Mouse (Mus musculus): Measurements from ENCODE around the gene Pmfbp1. TPM values are rescaled to one million over a fixed set of nuclear protein-coding genes. Genes with fewer than 3 reads are reported as not detected.
A peak's percentile ranks its signal among the peaks of the same experiment; 100 is the strongest.

The Pmfbp1 gene
- polyA plus RNA-seq, 1 experiment: not detected

DNA sequence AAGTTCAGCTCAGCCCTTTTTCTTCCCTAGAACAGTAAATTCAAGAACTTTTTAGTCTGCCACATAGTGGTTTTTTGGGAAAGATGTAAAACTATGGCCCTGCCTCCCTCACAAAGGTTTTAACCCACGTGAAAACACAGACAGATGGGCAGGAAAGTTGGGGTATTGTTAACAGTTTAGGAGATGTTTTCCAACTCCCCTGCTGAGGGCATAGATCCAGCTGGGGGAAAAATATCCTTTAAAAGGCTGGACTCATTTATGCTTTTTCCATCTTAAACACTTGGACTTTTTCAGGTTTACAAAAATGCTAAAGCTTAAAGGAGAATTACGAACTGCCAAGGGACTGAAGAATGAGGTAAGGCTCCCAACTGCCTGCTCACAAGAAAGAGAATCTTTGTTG lies 774 bp downstream of the Pmfbp1 start:
- WGBS: 57% methylated on average over 2 of the region's 2 CpGs
- no peak for DNase-seq (ENCODE audit: low read depth, low spot score)

DNA sequence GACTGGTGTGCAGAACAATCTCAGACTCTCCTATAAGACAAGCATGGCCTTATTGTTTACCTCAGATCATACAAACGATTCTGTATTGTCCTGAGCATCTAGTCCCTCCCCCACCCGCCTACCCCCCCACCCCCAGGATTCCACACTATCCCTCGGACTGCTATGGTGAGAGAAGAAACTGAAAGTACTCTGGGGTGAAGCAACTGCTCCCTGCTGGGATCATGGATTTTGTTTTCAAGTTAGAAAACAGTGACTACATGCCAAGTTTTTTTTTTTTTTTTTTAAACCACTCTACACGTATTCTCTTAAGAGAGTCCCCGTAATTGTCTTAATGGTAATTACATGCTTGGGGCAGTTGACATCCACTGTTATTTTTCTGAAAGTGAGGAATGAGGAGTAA lies 3.6 kb downstream of the Pmfbp1 start:
- no peak for DNase-seq (ENCODE audit: low read depth, low spot score)
- WGBS: 56% methylated on average over 5 of the region's 5 CpGs

- 80% methylated on average over 16 of the region's 16 CpGs for WGBS
- no peak for DNase-seq (ENCODE audit: low read depth, low spot score)
These were observed 5.3 kb downstream of the Pmfbp1 start for GRCm38 (mm10) chr8:109499009-109499717.

DNA sequence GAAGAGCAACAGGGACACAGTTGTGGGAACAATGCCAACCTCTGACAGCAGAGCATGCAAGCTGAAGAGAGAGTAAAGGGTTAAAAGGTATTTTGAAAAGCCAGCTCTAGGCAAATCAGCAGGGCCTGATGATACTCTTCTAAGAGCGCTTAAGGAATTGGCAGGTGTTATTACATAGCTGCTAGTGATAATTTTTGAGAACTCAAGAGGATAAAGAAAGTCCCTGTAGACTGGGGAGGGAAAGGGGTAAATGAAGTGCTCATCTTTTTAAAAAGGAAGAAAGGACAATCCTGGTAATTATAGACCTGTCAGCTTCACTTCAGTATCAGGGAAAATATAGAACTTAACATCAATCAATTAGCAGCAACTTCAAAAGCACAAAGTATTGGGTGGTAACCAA lies 9.7 kb downstream of the Pmfbp1 start:
- WGBS: 79% methylated on average over 1 of the region's 1 CpGs
- DNase-seq (ENCODE audit: low read depth, low spot score): no peak

DNA sequence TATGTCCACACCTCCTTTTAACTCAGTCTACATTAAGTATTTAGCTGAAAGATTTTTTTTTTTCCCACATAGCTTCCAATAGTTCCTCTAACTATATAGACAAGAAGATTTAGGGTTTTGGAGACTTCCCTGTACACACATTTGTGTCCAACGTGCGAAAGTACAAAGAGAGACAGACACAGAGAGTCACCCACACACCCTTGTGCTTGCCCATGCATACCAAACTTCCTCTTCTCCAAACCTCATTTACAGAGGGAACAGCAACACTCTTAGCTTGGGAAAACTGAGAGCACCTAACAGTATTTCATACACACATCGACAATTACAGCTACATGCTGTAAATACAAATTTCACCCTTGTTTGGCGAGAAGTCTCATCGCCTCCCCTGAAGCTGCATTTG lies 11.7 kb downstream of the Pmfbp1 start:
- WGBS: 87% methylated on average over 5 of the region's 5 CpGs

DNA sequence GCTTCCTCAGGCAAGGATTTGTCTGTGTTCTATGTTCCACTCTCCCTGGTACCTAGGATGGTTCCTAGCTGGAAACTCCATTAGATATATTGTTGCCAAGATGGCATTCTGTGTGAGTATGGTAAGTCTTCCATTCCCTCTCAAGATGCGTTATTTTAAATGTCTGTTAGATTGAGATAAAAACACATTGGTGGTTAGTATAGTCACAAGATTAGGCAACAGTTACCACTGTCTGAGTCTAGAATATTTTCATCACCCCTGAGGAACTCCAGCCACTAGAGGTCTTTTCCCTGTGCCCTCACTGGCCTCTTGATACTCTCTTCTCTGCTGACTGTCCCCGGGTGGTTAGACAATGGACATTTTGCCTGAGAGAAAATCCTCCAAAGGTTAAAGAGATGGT lies 30.2 kb downstream of the Pmfbp1 start:
- DNase-seq (ENCODE audit: low read depth, low spot score): no peak
- 81% methylated on average over 2 of the region's 2 CpGs for WGBS

More for the DNA sequence above, 11.7 kb downstream of the Pmfbp1 start:
- no peak for DNase-seq (ENCODE audit: low read depth, low spot score)

DNA sequence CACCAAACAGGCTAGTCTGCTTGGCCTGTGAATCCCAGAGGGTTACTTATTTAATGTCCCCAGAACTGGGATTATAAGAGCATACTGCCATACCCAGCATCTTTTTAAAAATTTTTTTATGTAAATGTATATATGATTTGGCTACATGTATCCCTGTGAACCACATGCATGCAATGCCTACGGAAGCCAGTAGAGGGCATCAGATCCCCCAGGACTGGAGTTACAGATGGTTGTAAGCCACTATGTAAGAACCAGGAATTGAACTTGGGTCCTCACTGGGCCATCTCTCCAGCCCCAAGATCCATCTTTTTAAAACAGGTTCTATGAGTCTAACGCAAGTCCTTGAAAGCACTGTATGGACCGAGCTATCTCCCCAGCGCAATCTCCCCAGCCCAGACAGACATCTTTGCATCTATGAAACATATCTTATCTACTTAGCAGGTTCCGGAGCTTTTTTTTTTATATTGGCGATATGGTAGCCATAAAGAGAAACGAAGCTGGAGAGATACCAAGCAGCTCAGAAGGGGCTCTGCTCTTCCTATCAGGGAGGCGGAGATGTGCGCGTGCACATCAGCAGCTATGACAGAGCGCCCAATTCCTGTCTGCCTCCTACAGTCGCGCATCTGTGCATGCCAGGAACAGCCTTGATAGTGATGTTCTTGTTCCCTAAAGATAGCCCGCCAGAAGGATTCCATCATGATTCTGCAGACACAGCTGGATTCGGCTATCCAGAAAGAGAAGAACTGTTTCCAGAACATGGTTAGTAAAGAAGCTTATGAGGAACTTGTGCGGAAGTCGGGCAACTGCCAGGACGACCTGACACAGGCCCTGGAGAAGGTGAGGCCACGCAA lies 41.5 kb downstream of the Pmfbp1 start:
- DNase-seq (ENCODE audit: low read depth, low spot score): no peak
- WGBS: 83% methylated on average over 19 of the region's 19 CpGs

- WGBS: 9% methylated on average over 5 of the region's 5 CpGs
- no peak for DNase-seq (ENCODE audit: low read depth, low spot score)
These were observed 42.9 kb downstream of the Pmfbp1 start for GRCm38 (mm10) chr8:109536703-109537102.

- WGBS: 62% methylated on average over 5 of the region's 5 CpGs
- DNase-seq (ENCODE audit: low read depth, low spot score): no peak
These were observed 48.3 kb downstream of the Pmfbp1 start for GRCm38 (mm10) chr8:109542165-109542564.

- DNase-seq (ENCODE audit: low read depth, low spot score): no peak
- WGBS: 64% methylated on average over 8 of the region's 8 CpGs
These were observed 49.1 kb downstream of the Pmfbp1 start for GRCm38 (mm10) chr8:109542748-109543519.

DNA sequence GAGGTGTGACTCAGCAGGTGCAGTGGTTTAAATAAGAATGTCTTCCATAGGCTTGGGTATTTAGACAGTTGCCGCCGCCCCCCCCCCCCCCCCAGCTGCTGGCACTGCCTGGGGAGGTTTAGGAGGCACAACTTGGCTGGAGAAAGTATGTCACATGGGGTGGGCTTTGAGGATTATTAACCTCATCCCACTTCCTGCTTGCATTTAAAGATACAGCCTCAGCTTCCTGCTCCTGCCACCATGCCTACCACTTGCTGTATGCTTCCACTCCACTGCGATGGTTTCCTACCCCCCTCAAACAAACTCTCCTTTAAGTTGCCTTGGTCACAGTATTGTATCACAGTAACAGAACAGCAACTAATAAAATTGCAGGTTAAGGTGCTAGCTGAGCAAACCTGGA lies 50.2 kb downstream of the Pmfbp1 start:
- WGBS: 30% methylated on average over 3 of the region's 3 CpGs
- no peak for DNase-seq (ENCODE audit: low read depth, low spot score)

GRCm38 (mm10) chr8:109551663-109552062 lies 57.8 kb downstream of the Pmfbp1 start:
- WGBS: 51% methylated on average over 3 of the region's 3 CpGs

GRCm38 (mm10) chr8:109563881-109564280 lies 70.1 kb downstream of the Pmfbp1 start:
- WGBS: 67% methylated on average over 2 of the region's 2 CpGs
- no peak for DNase-seq (ENCODE audit: low read depth, low spot score)

More at GRCm38 (mm10) chr8:109551663-109552062, 57.8 kb downstream of the Pmfbp1 start:
- DNase-seq (ENCODE audit: low read depth, low spot score): no peak

DNA sequence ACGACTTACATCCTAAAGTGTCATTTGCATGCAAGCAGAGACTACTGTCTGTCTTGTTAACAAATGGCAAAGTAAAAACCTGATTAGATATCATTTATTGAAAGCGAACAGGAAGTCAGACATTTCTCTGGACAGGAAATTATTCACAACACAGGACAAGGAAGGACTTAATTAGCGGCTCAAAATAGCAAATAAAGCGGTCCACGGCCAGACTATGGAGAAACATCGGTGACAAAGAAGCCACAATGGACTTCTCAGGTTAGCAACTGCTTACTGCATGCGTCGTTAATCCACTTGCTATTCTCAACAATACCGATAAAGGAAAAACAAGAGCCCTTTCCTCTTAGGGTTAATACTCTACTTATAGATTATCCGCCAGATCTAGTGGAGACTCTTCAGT lies 70.9 kb downstream of the Pmfbp1 start:
- DNase-seq (ENCODE audit: low read depth, low spot score): peak; percentile 7
- WGBS: 3% methylated on average over 10 of the region's 10 CpGs

GRCm38 (mm10) chr8:109565498-109566333 lies 71.9 kb downstream of the Pmfbp1 start, which contains the start of the genes Dhx38 and Txnl4b:
Gene Dhx38 (minus strand): TSS chr8:109565861.
Gene Txnl4b (plus strand): TSS chr8:109565892.
- WGBS: under 1% methylated on average over 52 of the region's 52 CpGs
- peak; percentile 100 for DNase-seq (ENCODE audit: low read depth, low spot score)

DNA sequence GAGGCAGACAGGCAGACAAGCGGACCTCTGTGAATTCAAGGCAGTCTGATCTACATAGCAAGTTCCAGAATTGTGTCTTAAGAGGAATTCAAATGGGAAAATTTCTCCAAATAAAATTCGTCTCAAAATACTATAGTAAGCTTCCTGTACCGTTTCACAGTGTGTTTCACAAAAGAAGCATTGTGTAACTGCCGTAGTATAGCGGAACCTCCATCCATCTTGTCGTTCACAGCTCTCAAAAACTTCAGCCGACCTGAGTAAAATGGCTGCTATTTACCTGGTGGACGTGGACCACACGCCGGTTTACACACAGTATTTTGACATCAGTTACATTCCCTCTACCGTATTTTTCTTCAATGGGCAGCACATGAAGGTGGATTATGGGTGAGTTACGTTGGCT lies 77.3 kb downstream of the Pmfbp1 start:
- no peak for DNase-seq (ENCODE audit: low read depth, low spot score)
- 88% methylated on average over 12 of the region's 12 CpGs for WGBS

DNA sequence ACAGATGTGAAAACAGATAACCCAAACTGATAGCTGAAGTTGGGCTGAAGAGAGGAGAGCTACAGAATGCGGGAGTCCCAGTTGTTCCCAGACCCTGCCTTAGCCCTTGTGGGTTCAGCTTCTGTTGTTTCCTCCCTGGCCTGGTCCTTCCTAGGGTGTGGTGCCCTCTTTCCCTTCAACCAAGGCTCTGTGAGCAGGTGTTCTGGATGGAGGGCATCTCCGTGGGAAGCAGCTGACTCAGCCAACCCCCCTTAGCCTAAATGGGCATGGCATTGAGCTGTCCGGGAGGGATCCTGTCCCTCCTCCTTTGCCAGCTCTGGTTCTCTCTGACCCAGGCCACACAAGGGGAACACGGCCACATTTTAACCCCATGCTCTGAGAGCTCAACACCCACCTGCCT lies 82.5 kb downstream of the Pmfbp1 start:
- no peak for DNase-seq (ENCODE audit: low read depth, low spot score)
- 56% methylated on average over 4 of the region's 4 CpGs for WGBS

DNA sequence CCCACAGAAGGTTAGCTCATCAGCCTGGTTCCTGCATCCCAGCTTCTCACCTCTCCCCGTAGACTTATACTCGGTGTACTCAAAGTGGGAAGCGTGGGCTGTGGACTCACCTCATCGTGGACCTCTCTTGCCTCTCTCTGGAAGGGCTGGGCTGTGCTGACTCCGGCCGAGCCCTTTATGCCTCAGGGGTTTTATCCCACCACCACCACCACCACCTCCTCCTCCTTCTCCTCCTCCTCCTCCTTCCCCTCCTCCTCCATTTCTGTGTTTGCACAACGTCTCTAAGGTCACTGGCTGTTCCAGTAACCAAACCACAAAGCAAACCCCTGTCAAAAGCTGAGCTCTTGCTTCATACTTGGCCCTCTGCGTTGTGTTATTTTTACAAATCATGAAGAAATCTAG lies 85.1 kb downstream of the Pmfbp1 start, which contains the start of gene Hp:
Hp (minus strand) TSS at position 273 of the 402 bp plus-strand sequence.
- no peak for DNase-seq (ENCODE audit: low read depth, low spot score)
- WGBS: 35% methylated on average over 8 of the region's 8 CpGs

GRCm38 (mm10) chr8:109584293-109584692 lies 90.5 kb downstream of the Pmfbp1 start:
- 81% methylated on average over 4 of the region's 4 CpGs for WGBS
- no peak for DNase-seq (ENCODE audit: low read depth, low spot score)

Measured in large intestine, adult 2 months (tissue).